In the genomic region with DNA sequence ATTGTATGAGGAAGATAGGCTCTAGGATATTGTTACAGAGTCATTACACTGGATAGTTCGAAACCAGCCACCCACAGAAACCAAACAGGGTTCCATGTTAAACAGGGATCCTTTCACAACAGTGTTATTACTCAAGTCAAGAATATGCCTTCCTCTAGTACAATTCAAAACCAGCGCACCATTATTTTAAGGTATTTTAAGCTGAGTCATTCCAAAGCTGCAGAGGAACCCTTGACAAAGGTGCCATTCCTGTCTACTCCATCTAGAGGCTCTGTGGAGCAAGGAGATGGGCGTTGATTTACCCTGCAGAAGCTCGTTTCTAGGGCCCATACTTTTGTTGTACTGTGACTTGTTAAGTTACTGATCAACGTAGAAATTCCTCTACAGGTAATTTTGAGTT, we compare ENCODE assay signal across 8 mouse cellular contexts. TPM values are rescaled to one million over a fixed set of nuclear protein-coding genes. Genes with fewer than 3 reads are reported as not detected.
DNase-seq lines count a peak whose midpoint lies in the region; TF ChIP-seq lines count a peak whose summit lies in the region.

No protein-coding gene starts in this region.

- H3K4me1 ChIP-seq in kidney, adult 2 months (ENCODE audit: control insufficient read depth, insufficient read depth, low read length): peaks cover 5% of the 10 kb centered on the region; the same call in 1 of the 2 replicates
- H3K4me1 ChIP-seq in megakaryocyte, embryonic 14.5 days: peaks cover 46% of the 10 kb centered on the region

- H3K36me3 ChIP-seq in kidney, adult 2 months (ENCODE audit: control insufficient read depth, insufficient read depth, low read length): no peaks in the 10 kb centered on the region
- peaks cover 40% of the 10 kb centered on the region for H3K36me3 ChIP-seq in megakaryocyte, embryonic 14.5 days (replicated peaks; ENCODE audit: low read length)

- H3K27me3 ChIP-seq in kidney, adult 2 months (replicated peaks; ENCODE audit: control insufficient read depth, insufficient read depth, low read length): no peaks in the 10 kb centered on the region
- H3K27me3 ChIP-seq in megakaryocyte, embryonic 14.5 days (replicated peaks): no peaks in the 10 kb centered on the region

- TF ChIP-seq CTCF in kidney, adult 2 months (conservative IDR thresholded peaks at IDR 0.05; ENCODE audit: insufficient read depth, insufficient read length, low read depth, low read length): no peak

- TF ChIP-seq POLR2A in kidney, adult 2 months (IDR thresholded peaks at IDR 0.05; ENCODE audit: low read depth, low read length): no peak

- WGBS in kidney, adult 2 months: 42% methylated on average over 5 of the region's 5 CpGs

- no peaks in the 10 kb centered on the region for H3K9me3 ChIP-seq in megakaryocyte, embryonic 14.5 days

- H3K27ac ChIP-seq in kidney, adult 2 months (ENCODE audit: insufficient read depth, low read depth, low read length): no peak overlapping the region

- DNase-seq in kidney, adult 2 months: peak; percentile 45
- no peak for DNase-seq in kidney, postnatal 25 days
- peak; percentile 39 for DNase-seq in embryo, embryonic 11 days
- peak; percentile 28 for DNase-seq in hindlimb bud, embryonic 11.5 days (ENCODE audit: extremely low spot score, low read depth, low spot score)
- DNase-seq in right cerebral cortex, adult 18-20 months: no peak
- no peak for DNase-seq in gastrocnemius, postnatal 10 days
- no peak for DNase-seq in thymus, postnatal 25 days

- no peak overlapping the region for H3K4me3 ChIP-seq in kidney, adult 2 months (ENCODE audit: insufficient read depth, low read depth, low read length)
- H3K4me3 ChIP-seq in megakaryocyte, embryonic 14.5 days (replicated peaks): peak overlapping the region; percentile 98

RNA-seq across cellular contexts. Expression of a gene that starts 2.3 kb away (rescaled TPM):
- 5.6 and 6.2 TPM in 2 replicates for polyA plus RNA-seq in kidney, adult 2 months (2012; rRNA removed)
- polyA plus RNA-seq in megakaryocyte, embryonic 14.5 days (2012; ENCODE audit: insufficient read depth, low replicate concordance): 6.5 and 9.0 TPM in 2 replicates
- 10 to 100 TPM; 26.0 to 27.3 TPM for total RNA-seq in gastrocnemius, postnatal 10 days (2021)

RNA-seq across cellular contexts. Expression of a gene that starts 31.4 kb away (rescaled TPM):
- polyA plus RNA-seq in kidney, adult 2 months (2012; rRNA removed): 2.9 and 3.1 TPM in 2 replicates
- polyA plus RNA-seq in megakaryocyte, embryonic 14.5 days (2012; ENCODE audit: insufficient read depth, low replicate concordance): 0.47 and 1.8 TPM in 2 replicates
- total RNA-seq in gastrocnemius, postnatal 10 days (2021): 1 to 10 TPM; 4.5 to 4.9 TPM

Comparison
In these comparisons a context has a peak if more than half of its experiments do, and no peak if none do; other contexts are left out.
1. DNase-seq: peak in kidney, adult 2 months (single experiment), embryo, embryonic 11 days (single experiment) and hindlimb bud, embryonic 11.5 days (single experiment); none in kidney, postnatal 25 days (0 of 2), right cerebral cortex, adult 18-20 months (single experiment), gastrocnemius, postnatal 10 days (single experiment) and thymus, postnatal 25 days (single experiment).